Mouse (Mus musculus) E14TG2a.4 (cell line): Measurements from ENCODE around the gene Fam117a.

ENCODE experiments used
- CTCF ChIP-seq: conservative IDR thresholded peaks from 2 replicates; pipeline ENCODE4 v1.5.1; 2014; ENCODE audit warnings: low read length
- NANOG ChIP-seq: IDR thresholded peaks from 2 replicates; pipeline ENCODE4 v1.6.1; 2014; ENCODE audit warnings: borderline replicate concordance, low read length, mixed read lengths
- POU5F1 ChIP-seq: IDR thresholded peaks from 2 replicates; pipeline ENCODE4 v1.6.1; 2014; ENCODE audit warnings: low read length, borderline replicate concordance

GRCm38 (mm10) chr11:95411453-95412013, 74.7 kb downstream of the Fam117a start:
- TF ChIP-seq CTCF = no peak
- TF ChIP-seq POU5F1 = no peak
- TF ChIP-seq NANOG = no peak
